Comparison of ENCODE assay signal across 31 mouse cellular contexts in genomic region chr1:35862196-35862595, GRCm38 (mm10).
DNase-seq lines count a peak whose midpoint lies in the region; TF ChIP-seq lines count a peak whose summit lies in the region.
"Had no signal": no experiment of that assay in that cellular context is flagged by ENCODE, and none has a peak within 500 bp of the region (broad histone marks: within the 10 kb centered on the region; RNA-seq: fewer than 3 reads in every experiment).

No protein-coding gene starts in this region.

- 63% methylated on average over 5 of the region's 5 CpGs for WGBS in kidney, adult 2 months
- WGBS in heart, embryonic 10.5 days = 90% methylated on average over 5 of the region's 5 CpGs
- 65% methylated on average over 5 of the region's 5 CpGs for WGBS in lung, adult 2 months

- no peaks in the 10 kb centered on the region for H3K27me3 ChIP-seq in kidney, adult 2 months (replicated peaks; ENCODE audit: control insufficient read depth, insufficient read depth, low read length)
- H3K27me3 ChIP-seq in heart, embryonic 10.5 days (ENCODE audit: insufficient read depth, poor library complexity, severe bottlenecking) = no peaks in the 10 kb centered on the region
- H3K27me3 ChIP-seq: embryonic facial prominence, embryonic 15.5 days; forebrain, embryonic 13.5 days; heart, embryonic 13.5 days; liver, embryonic 12.5 days; neural tube, embryonic 15.5 days had no signal

- 0 out of 2 replicates have a peak, but pooled peaks cover 7% of the 10 kb centered on the region for H3K4me1 ChIP-seq in kidney, adult 2 months (ENCODE audit: control insufficient read depth, insufficient read depth, low read length)
- H3K4me1 ChIP-seq in heart, embryonic 10.5 days = no peaks in the 10 kb centered on the region
- no peaks in the 10 kb centered on the region for H3K4me1 ChIP-seq in lung, adult 2 months (ENCODE audit: control insufficient read depth, insufficient read depth, low read length)
- H3K4me1 ChIP-seq: embryonic facial prominence, embryonic 10.5 days; embryonic facial prominence, embryonic 15.5 days; forebrain, embryonic 13.5 days; heart, embryonic 13.5 days; hindbrain, embryonic 10.5 days; liver, embryonic 12.5 days; neural tube, embryonic 15.5 days had no signal

- H3K27ac ChIP-seq in kidney, adult 2 months (ENCODE audit: insufficient read depth, low read depth, low read length) = no peak overlapping the region
- H3K27ac ChIP-seq in heart, embryonic 10.5 days = no peak overlapping the region
- H3K27ac ChIP-seq: embryonic facial prominence, embryonic 10.5 days; embryonic facial prominence, embryonic 15.5 days; forebrain, embryonic 13.5 days; heart, adult 2 months; heart, embryonic 13.5 days; hindbrain, embryonic 10.5 days; layer of hippocampus, adult 2 months; liver, embryonic 12.5 days; neural tube, embryonic 15.5 days; stomach, postnatal 0 days had no signal

- peak; percentile 8 for DNase-seq in kidney, adult 2 months
- no peak for DNase-seq in kidney, adult 11 months
- peak; percentile 24 for DNase-seq in T-cell, adult 2 months (ENCODE audit: low spot score)
- DNase-seq in induced T-regulatory cell, adult 2 months (ENCODE audit: low read depth) = peak; percentile 78
- DNase-seq in frontal cortex, postnatal 36 days (ENCODE audit: low spot score in 2 of 2) = no peak
- DNase-seq in heart, embryonic 10.5 days (ENCODE audit: low spot score) = no peak
- no peak for DNase-seq in lung, adult 2 months
- no peak for DNase-seq in adrenal gland, postnatal 10 days
- DNase-seq: adrenal gland, postnatal 25 days; cerebellum, adult 11-12 months; cerebellum, postnatal 10 days; heart, adult 2 months; heart, postnatal 10 days; kidney, postnatal 25 days; left cerebral cortex, postnatal 4 days; liver, postnatal 0 days; lung, postnatal 4 days; midbrain, embryonic 14.5 days; right cerebral cortex, postnatal 25 days; spleen, adult 18-20 months; thymus, adult 18-20 months; thymus, postnatal 36 days had no signal

- no peak for TF ChIP-seq CTCF in kidney, adult 2 months (conservative IDR thresholded peaks at IDR 0.05; ENCODE audit: insufficient read depth, insufficient read length, low read depth, low read length)
- TF ChIP-seq CTCF in lung, adult 2 months (IDR thresholded peaks at IDR 0.05; ENCODE audit: insufficient read depth, low read length) = no peak

- H3K36me3 ChIP-seq in kidney, adult 2 months (ENCODE audit: control insufficient read depth, insufficient read depth, low read length) = no peaks in the 10 kb centered on the region
- H3K36me3 ChIP-seq in heart, embryonic 10.5 days = no peaks in the 10 kb centered on the region
- H3K36me3 ChIP-seq: embryonic facial prominence, embryonic 10.5 days; embryonic facial prominence, embryonic 15.5 days; heart, embryonic 13.5 days; hindbrain, embryonic 10.5 days; liver, embryonic 12.5 days; neural tube, embryonic 15.5 days had no signal

- H3K4me3 ChIP-seq in kidney, adult 2 months (ENCODE audit: insufficient read depth, low read depth, low read length) = no peak overlapping the region
- H3K4me3 ChIP-seq in heart, embryonic 10.5 days = no peak overlapping the region
- H3K4me3 ChIP-seq in lung, adult 2 months (replicated peaks; ENCODE audit: extremely low read depth, low read depth, low read length) = no peak overlapping the region
- H3K4me3 ChIP-seq: embryonic facial prominence, embryonic 10.5 days; embryonic facial prominence, embryonic 15.5 days; forebrain, embryonic 13.5 days; heart, adult 2 months; heart, embryonic 13.5 days; hindbrain, embryonic 10.5 days; layer of hippocampus, adult 2 months; liver, embryonic 12.5 days; neural tube, embryonic 15.5 days had no signal

- no peak for TF ChIP-seq POLR2A in kidney, adult 2 months (IDR thresholded peaks at IDR 0.05; ENCODE audit: low read depth, low read length)
- no peak for TF ChIP-seq POLR2A in lung, adult 2 months (IDR thresholded peaks at IDR 0.05; ENCODE audit: borderline replicate concordance, extremely low read depth, low read depth, low read length)

- no peaks in the 10 kb centered on the region for H3K9me3 ChIP-seq in heart, embryonic 10.5 days
- H3K9me3 ChIP-seq: embryonic facial prominence, embryonic 10.5 days; embryonic facial prominence, embryonic 15.5 days; forebrain, embryonic 13.5 days; heart, embryonic 13.5 days; hindbrain, embryonic 10.5 days; liver, embryonic 12.5 days; neural tube, embryonic 15.5 days had no signal

Comparison
In these comparisons a context has a peak if more than half of its experiments do, and no peak if none do; other contexts are left out.
1. DNase-seq: peak in kidney, adult 2 months (single experiment), T-cell, adult 2 months (single experiment) and induced T-regulatory cell, adult 2 months (single experiment); none in kidney, adult 11 months (single experiment), frontal cortex, postnatal 36 days (0 of 2), heart, embryonic 10.5 days (single experiment), lung, adult 2 months (single experiment) and adrenal gland, postnatal 10 days (single experiment).